Mouse (Mus musculus): Measurements from ENCODE around the gene Msi2. TPM values are rescaled to one million over a fixed set of nuclear protein-coding genes. Genes with fewer than 3 reads are reported as not detected.

Msi2 gene
- polyA plus RNA-seq, 1 experiment from 2014 or later, result 40.1 TPM

DNA sequence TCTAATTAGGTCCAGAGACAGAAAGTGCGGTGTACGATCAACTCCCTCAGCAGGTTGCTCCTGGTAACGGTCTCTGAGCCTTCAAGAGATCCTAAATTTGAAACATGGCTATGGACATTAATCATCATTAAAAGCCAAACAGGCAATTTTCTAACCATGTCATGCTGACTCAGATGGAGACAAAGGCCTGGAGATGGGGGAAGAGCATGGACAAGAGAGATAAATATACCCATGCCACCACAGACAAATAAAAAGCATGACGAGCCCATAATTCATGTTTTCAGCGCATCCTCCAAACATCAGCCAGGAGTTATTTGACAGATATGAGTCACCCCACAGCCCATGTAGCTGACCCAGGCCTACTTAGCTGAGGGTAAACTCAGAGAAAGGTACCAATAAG lies 145.3 kb downstream of the Msi2 start:
- Histone ChIP-seq H3K36me3 (ENCODE audit: control insufficient read depth, insufficient read depth, low read length) (no peaks in the 10 kb centered on the region), H3K27ac (ENCODE audit: low read depth, low read length) (no peak overlapping the region), H3K9me3 (ENCODE audit: control insufficient read depth, low read length) (no peaks in the 10 kb centered on the region), H3K27me3 (ENCODE audit: control insufficient read depth, insufficient read depth, low read length) (no peaks in the 10 kb centered on the region), H3K4me3 (ENCODE audit: low read depth, low read length) (no peak overlapping the region), H3K4me2 (replicated peaks; ENCODE audit: low read depth, low read length) (no peak overlapping the region), H3K9ac (ENCODE audit: low read depth, low read length) (no peak overlapping the region), H3K4me1 (replicated peaks; ENCODE audit: control insufficient read depth, insufficient read depth, low read length) (peaks cover 21% of the 10 kb centered on the region)
- DNase-seq (ENCODE audit: low spot score) (no peak), ATAC-seq (ENCODE audit: low FRiP score) (no peak)
- WGBS, result 69% methylated on average over 5 of the region's 5 CpGs

DNA sequence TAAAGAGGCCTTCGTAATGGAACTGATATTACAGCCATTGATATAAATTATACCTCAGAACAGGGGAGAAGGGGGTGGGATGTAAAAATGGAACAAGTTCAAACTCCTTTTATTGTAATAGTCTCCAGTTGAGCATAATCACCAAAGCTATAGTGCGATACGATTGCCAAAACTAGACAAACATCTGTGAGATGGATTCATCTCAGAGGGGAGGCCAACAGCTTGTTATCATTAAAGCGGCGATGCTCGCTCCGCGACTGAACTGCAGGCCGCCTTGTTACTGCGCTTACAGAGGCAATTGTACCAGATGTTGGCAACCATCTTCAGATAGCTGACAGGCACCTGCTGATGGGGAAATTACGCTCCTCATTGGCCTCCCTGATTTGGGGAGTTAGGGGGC lies 145.9 kb downstream of the Msi2 start:
- no peaks in the 10 kb centered on the region for H3K36me3 ChIP-seq (ENCODE audit: control insufficient read depth, insufficient read depth, low read length)
- 0 out of 2 replicates have a peak overlapping the region, but pooled peaks have one; percentile 17 for H3K27ac ChIP-seq (ENCODE audit: low read depth, low read length)
- no peaks in the 10 kb centered on the region for H3K9me3 ChIP-seq (ENCODE audit: control insufficient read depth, low read length)
- H3K4me1 ChIP-seq (replicated peaks; ENCODE audit: control insufficient read depth, insufficient read depth, low read length), result peaks cover 21% of the 10 kb centered on the region
- H3K27me3 ChIP-seq (ENCODE audit: control insufficient read depth, insufficient read depth, low read length), result no peaks in the 10 kb centered on the region
- DNase-seq (ENCODE audit: low spot score), result no peak
- H3K4me3 ChIP-seq (ENCODE audit: low read depth, low read length), result no peak overlapping the region
- 82% methylated on average over 11 of the region's 11 CpGs for WGBS
- H3K9ac ChIP-seq (ENCODE audit: low read depth, low read length), result no peak overlapping the region
- ATAC-seq (ENCODE audit: low FRiP score), result no peak
- H3K4me2 ChIP-seq (replicated peaks; ENCODE audit: low read depth, low read length), result no peak overlapping the region

DNA sequence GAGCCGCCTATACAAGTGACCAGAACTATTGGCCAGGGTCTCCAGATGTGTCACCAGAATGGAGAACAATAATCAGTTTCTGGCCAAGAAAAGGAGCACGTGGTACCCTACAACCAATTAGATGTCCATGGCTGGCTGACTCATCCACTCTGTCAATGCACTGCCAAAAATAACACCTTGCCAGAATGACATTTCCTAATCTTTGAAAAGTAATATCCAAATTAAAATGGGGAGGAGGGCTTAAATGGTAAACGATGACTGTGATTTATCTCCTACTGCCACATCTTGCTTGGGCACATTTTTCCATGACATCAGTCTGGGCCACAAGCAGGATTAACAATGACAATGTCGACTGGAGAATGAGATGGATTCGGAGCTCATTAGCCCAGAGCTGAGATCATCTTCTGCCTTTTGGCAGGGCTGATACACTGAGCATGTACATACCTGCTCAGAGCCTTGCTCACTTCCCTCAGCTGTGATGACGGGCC lies 147.6 kb downstream of the Msi2 start:
- Histone ChIP-seq H3K4me2 (replicated peaks; ENCODE audit: low read depth, low read length) (no peak overlapping the region), H3K27ac (ENCODE audit: low read depth, low read length) (no peak overlapping the region), H3K4me1 (replicated peaks; ENCODE audit: control insufficient read depth, insufficient read depth, low read length) (peaks cover 14% of the 10 kb centered on the region), H3K9me3 (ENCODE audit: control insufficient read depth, low read length) (no peaks in the 10 kb centered on the region), H3K36me3 (ENCODE audit: control insufficient read depth, insufficient read depth, low read length) (no peaks in the 10 kb centered on the region), H3K27me3 (ENCODE audit: control insufficient read depth, insufficient read depth, low read length) (no peaks in the 10 kb centered on the region), H3K9ac (ENCODE audit: low read depth, low read length) (no peak overlapping the region), H3K4me3 (ENCODE audit: low read depth, low read length) (no peak overlapping the region)
- WGBS, result 80% methylated on average over 6 of the region's 6 CpGs
- ATAC-seq (ENCODE audit: low FRiP score) (no peak), DNase-seq (ENCODE audit: low spot score) (no peak)

DNA sequence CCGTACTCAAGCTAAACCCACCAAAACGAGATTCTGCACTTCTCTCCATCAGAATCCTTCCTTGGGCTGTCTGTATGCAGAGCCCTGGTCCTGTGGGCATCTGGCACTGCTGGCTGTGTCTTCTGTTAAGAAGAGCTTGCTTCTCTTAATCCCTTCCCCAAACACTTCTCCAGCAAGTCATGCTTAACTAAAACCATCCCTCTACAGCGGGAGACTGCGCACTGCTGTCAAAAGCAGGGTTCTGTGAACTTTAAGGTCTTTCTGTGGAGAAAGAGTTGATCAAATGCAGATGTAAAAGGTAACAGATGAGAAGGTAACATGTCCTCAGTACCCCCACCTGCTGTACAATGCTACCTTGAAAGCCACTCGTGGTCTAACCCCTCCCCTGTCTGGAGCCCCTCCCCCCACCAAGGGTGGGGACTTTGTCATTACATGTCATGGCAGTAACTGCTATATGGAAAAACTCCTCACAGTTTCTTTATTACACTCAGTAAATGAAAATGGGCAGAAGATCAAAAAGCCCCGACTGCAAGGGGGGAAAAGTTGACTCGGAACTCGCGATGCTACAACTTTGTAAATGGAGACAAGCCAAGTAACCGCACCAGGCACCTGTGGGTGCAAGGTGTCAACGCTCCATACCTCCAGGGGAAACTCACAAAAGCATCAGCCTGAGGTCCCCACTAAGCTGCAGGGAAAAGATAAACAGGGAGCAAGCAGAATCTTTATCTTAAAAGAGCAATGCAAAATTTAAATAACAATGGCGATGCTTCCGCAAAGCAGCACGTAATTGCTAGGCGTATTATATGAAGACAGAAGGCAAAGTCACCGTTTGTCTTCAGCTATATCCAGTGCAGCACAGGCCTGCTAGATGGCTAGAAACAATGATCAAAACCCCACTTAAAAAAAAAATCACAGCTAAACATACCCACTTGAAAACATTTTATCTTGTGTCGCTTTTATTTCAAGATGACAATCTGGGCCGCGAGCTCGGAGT lies 151.4 kb downstream of the Msi2 start:
- DNase-seq (ENCODE audit: low spot score) (no peak), ATAC-seq (ENCODE audit: low FRiP score) (no peak)
- H3K4me2 ChIP-seq (replicated peaks; ENCODE audit: low read depth, low read length), result no peak overlapping the region
- H3K4me3 ChIP-seq (ENCODE audit: low read depth, low read length), result no peak overlapping the region
- H3K27ac ChIP-seq (ENCODE audit: low read depth, low read length), result no peak overlapping the region
- H3K9ac ChIP-seq (ENCODE audit: low read depth, low read length), result no peak overlapping the region
- no peaks in the 10 kb centered on the region for H3K9me3 ChIP-seq (ENCODE audit: control insufficient read depth, low read length)
- WGBS, result 58% methylated on average over 20 of the region's 20 CpGs
- H3K4me1 ChIP-seq (replicated peaks; ENCODE audit: control insufficient read depth, insufficient read depth, low read length), result peaks cover 15% of the 10 kb centered on the region
- no peaks in the 10 kb centered on the region for H3K27me3 ChIP-seq (ENCODE audit: control insufficient read depth, insufficient read depth, low read length)
- no peaks in the 10 kb centered on the region for H3K36me3 ChIP-seq (ENCODE audit: control insufficient read depth, insufficient read depth, low read length)

DNA sequence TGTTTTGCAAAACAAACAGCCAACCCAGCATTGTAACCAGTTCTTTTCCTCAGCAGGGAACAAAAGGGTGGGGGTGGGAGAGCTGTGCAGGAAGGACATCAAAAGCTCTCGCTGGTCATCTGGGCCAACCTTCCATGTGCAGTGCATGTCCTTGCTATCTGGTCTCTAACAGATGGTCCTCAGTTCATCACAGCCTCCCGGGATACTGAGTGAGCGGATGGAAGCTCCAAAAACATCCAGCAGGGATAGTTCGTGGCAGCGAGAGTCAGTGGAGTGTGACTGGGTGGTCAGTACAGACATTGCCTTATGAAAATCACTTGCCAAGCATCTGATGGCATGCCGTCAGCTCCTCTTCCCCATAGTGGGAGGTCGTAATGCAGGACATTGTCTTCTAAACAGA lies 153.5 kb downstream of the Msi2 start:
- no peak overlapping the region for H3K27ac ChIP-seq (ENCODE audit: low read depth, low read length)
- H3K27me3 ChIP-seq (ENCODE audit: control insufficient read depth, insufficient read depth, low read length), result no peaks in the 10 kb centered on the region
- H3K4me3 ChIP-seq (ENCODE audit: low read depth, low read length), result no peak overlapping the region
- ATAC-seq (ENCODE audit: low FRiP score) (no peak), DNase-seq (ENCODE audit: low spot score) (no peak)
- H3K4me2 ChIP-seq (replicated peaks; ENCODE audit: low read depth, low read length), result no peak overlapping the region
- H3K36me3 ChIP-seq (ENCODE audit: control insufficient read depth, insufficient read depth, low read length), result no peaks in the 10 kb centered on the region
- H3K9ac ChIP-seq (ENCODE audit: low read depth, low read length), result no peak overlapping the region
- H3K9me3 ChIP-seq (ENCODE audit: control insufficient read depth, low read length), result no peaks in the 10 kb centered on the region
- 57% methylated on average over 7 of the region's 7 CpGs for WGBS
- peaks cover 28% of the 10 kb centered on the region for H3K4me1 ChIP-seq (replicated peaks; ENCODE audit: control insufficient read depth, insufficient read depth, low read length)

DNA sequence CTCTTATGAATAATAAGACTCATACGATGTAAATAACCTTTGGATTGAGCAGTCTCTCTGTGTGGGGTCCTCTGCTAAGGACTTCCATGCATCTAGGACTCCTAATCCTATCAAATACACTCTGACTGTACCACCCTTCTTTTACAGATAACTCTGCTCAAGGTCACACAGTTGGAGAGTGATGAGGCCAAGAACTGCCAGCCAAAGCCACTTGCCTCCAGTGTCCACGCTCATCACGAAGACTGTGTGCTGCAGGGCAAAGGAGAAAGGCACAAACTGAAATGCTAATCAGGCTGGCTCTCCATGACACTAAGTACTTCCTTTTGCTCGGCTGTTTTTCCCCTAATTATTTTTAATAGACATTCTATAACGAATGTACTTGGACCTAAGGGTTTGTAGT lies 153.9 kb downstream of the Msi2 start:
- H3K9ac ChIP-seq (ENCODE audit: low read depth, low read length), result no peak overlapping the region
- H3K27ac ChIP-seq (ENCODE audit: low read depth, low read length), result no peak overlapping the region
- no peak overlapping the region for H3K4me3 ChIP-seq (ENCODE audit: low read depth, low read length)
- no peaks in the 10 kb centered on the region for H3K9me3 ChIP-seq (ENCODE audit: control insufficient read depth, low read length)
- no peaks in the 10 kb centered on the region for H3K36me3 ChIP-seq (ENCODE audit: control insufficient read depth, insufficient read depth, low read length)
- ATAC-seq (ENCODE audit: low FRiP score) (no peak), DNase-seq (ENCODE audit: low spot score) (no peak)
- no peak overlapping the region for H3K4me2 ChIP-seq (replicated peaks; ENCODE audit: low read depth, low read length)
- H3K4me1 ChIP-seq (replicated peaks; ENCODE audit: control insufficient read depth, insufficient read depth, low read length), result peaks cover 28% of the 10 kb centered on the region
- 63% methylated on average over 5 of the region's 5 CpGs for WGBS
- no peaks in the 10 kb centered on the region for H3K27me3 ChIP-seq (ENCODE audit: control insufficient read depth, insufficient read depth, low read length)

DNA sequence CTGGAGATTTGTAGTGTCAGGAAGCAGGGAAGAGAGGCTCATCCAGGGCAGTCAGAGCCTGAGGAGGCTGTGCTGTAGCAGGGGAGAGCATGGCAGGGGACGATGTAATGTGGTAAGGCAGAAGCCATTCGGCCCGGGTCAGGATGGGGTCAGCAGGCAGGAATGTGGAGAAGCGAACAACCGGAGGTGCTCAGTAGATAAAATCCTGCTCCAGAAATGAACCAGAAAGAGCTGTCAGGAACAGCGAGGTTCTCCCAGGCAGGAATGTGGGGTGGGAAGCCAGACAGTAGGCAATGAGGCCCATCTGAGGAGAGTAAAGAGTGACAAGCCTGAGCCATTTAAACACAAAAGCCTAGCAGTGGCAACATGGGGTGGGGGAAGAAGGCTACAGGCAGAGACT lies 157.1 kb downstream of the Msi2 start:
- peaks cover 29% of the 10 kb centered on the region for H3K4me1 ChIP-seq (replicated peaks; ENCODE audit: control insufficient read depth, insufficient read depth, low read length)
- no peak overlapping the region for H3K4me3 ChIP-seq (ENCODE audit: low read depth, low read length)
- H3K27ac ChIP-seq (ENCODE audit: low read depth, low read length), result peak overlapping the region; percentile 58
- no peaks in the 10 kb centered on the region for H3K9me3 ChIP-seq (ENCODE audit: control insufficient read depth, low read length)
- no peaks in the 10 kb centered on the region for H3K36me3 ChIP-seq (ENCODE audit: control insufficient read depth, insufficient read depth, low read length)
- H3K27me3 ChIP-seq (ENCODE audit: control insufficient read depth, insufficient read depth, low read length), result no peaks in the 10 kb centered on the region
- DNase-seq (ENCODE audit: low spot score), result no peak
- ATAC-seq (ENCODE audit: low FRiP score), result no peak
- no peak overlapping the region for H3K4me2 ChIP-seq (replicated peaks; ENCODE audit: low read depth, low read length)
- H3K9ac ChIP-seq (ENCODE audit: low read depth, low read length), result no peak overlapping the region
- 11% methylated on average over 6 of the region's 6 CpGs for WGBS

DNA sequence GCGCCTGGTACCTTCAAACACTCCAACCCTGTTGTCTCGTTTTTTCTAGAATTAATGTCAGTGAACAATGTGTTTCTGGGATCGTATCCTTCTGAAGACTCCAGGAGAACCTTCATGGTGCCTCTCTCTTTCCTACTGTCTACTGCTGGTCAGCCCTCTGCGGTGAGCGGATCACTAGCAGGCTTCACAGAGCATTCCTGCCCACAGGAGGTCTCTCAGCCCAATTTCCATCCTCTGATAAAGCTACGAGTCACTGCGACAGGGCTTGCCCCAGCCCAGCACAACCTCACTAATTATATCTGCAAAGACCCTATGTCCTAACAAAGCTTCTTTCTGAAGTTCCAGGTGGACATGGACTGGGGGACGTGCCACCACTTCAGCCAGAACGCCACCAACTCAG lies 157.7 kb downstream of the Msi2 start:
- no peak overlapping the region for H3K4me3 ChIP-seq (ENCODE audit: low read depth, low read length)
- no peaks in the 10 kb centered on the region for H3K36me3 ChIP-seq (ENCODE audit: control insufficient read depth, insufficient read depth, low read length)
- WGBS, result 63% methylated on average over 9 of the region's 9 CpGs
- H3K4me2 ChIP-seq (replicated peaks; ENCODE audit: low read depth, low read length), result no peak overlapping the region
- peak overlapping the region; percentile 58 for H3K27ac ChIP-seq (ENCODE audit: low read depth, low read length)
- no peaks in the 10 kb centered on the region for H3K9me3 ChIP-seq (ENCODE audit: control insufficient read depth, low read length)
- H3K4me1 ChIP-seq (replicated peaks; ENCODE audit: control insufficient read depth, insufficient read depth, low read length), result peaks cover 34% of the 10 kb centered on the region
- DNase-seq (ENCODE audit: low spot score), result no peak
- no peak for ATAC-seq (ENCODE audit: low FRiP score)
- H3K9ac ChIP-seq (ENCODE audit: low read depth, low read length), result no peak overlapping the region
- H3K27me3 ChIP-seq (ENCODE audit: control insufficient read depth, insufficient read depth, low read length), result no peaks in the 10 kb centered on the region

Measured in hindbrain, embryonic 11.5 days (tissue).